Mouse (Mus musculus): ENCODE results near the gene Tbc1d21.

Gene Tbc1d21

DNA sequence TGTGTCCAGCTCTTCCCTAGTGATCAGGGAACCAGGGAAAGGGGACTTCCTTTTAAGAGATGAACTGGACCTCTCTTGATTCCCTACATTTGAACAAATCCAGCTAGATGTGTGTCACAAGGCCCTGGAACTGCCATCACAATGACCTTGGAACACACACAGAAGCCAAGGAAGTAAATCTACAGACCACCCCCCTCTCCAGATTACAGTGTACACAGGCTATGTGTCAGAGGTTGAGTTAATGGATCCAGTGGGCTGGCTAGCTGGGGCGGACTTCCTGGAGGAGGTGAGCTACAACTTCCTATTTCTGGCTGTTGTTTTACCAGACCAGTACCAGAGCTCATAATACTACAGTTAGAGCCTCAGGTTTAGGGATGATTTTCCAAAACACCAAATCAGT is at the start of gene Tbc1d21:
TSS of gene Tbc1d21 (minus strand) at position 101 of the 400 bp plus-strand sequence.
- no peak for DNase-seq (ENCODE audit: low read depth, low spot score)

DNA sequence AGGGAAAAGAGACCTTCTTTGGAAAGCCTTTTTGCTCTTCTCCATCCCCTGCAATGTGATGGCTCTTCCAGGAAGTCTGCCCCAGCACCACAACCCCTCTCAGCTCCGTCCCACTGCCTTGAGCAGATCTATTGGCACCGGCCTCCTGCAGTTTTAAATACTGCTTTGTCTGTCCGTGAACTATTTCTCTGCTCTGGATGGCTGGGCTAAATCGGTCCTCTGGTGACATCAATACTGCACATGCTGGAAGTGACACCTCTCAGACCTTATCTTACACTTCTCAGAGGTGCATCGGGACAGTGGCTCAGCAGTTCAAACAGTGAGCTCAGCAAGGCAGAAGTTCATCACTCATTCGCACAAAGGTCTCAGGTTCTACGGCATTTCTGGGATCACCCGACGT is 41.3 kb upstream of the Tbc1d21 start:
- no peak for DNase-seq (ENCODE audit: low read depth, low spot score)

DNA sequence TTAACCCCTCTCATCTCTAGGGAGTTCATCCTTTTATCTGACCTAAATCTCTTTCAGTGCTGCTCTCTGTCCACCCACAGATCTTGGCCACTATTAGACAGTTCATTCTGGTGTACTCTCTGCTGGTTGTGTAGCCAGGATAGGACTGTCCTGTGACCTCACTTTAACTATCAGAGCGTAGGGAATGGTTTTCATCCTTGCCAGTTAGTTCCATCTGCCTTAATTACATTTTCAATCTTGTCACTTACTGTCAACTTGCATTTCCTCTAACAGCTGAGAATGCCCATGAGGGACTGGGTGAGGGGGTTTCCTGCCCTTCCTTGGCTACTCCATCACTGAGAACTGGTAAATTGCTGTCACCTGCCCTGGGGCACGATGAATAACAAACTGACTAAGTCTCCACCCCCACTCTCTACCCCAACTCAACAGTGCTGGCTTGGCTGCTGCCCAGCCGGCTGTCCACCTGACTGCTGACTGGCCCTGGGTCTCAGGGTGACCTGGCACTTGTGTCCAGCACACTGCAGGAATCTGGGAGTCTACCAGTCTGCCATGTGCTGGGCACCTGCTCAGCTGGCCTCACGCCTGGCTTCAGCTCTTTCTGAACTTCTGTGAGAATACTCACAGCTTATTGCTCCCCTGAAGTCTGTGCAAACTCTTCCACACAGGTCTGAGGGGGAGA is 39.9 kb upstream of the Tbc1d21 start:
- DNase-seq (ENCODE audit: low read depth, low spot score), result no peak

DNA sequence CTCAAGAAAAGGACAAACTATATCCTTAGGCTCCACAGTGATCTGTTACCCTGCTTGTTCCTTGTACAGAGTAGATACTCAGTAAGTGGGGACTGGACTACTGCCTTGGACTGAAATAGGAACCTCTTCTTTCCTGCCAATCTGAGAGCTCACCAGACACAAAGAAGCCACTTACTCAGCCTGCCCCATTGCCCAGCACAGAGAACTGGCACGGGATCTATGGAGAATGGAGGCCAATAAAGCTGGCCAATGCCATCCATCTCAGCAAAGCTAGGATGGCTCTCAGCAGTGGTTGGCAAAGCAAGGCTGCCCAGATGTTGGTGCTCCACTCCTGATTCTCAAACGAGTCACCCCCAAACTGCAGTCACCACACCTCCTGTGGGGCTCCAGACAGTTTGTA is 39.0 kb upstream of the Tbc1d21 start:
- no peak for DNase-seq (ENCODE audit: low read depth, low spot score)

DNA sequence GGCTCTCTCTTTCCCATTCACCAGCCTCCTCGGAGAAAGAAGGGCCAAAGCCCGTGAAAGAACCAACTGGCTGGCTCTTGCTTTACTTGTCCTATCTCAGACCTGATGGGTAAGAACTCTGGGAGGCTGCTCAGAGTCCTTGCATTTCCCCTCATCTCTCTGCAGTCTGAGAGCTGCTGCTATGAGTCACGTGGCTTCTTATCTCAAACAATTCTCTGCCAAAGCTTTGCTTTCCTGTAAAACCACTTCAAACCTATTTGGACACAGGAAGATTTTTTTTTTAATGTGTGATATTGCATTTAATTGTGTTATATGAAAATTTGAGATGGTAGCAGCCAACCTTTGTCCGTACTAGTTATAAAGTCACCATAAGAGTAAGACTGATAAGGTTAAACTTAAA is 34.2 kb upstream of the Tbc1d21 start:
- DNase-seq (ENCODE audit: low read depth, low spot score), result no peak

DNA sequence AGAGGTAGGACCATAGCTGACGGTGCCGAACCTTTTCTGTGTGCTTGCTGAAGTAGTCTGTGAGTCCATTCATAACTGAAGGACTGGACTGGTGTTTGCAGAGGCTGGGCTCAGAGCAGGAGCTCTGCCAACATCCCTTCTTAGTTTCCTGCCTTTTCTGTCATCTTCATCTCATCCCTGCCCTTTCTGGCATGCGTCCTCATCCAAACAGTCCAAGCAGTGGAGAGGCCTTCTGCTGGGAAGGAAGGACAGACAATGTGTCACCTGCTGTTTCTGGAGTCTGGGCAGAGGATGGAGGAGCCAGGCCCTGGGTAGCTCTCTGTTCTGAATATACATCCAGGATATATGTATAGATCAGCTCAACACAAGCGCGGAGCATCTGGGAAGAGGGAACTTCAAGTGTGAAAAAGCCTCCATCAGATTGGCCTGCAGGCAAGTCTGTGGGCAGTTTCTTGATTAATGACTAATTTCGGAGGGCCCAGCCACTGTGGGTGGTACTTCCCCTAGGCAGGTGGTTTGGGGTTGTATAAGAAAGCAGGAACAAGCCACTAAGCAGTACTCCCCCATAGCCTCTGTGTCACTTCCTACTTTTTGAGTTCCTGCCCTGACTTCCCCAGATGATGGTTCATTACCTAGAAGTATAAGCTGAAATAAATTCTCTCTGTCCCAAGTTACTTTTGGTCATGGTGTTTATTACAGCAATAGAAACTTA is 31.3 kb upstream of the Tbc1d21 start:
- peak; percentile 67 for DNase-seq (ENCODE audit: low read depth, low spot score)

DNA sequence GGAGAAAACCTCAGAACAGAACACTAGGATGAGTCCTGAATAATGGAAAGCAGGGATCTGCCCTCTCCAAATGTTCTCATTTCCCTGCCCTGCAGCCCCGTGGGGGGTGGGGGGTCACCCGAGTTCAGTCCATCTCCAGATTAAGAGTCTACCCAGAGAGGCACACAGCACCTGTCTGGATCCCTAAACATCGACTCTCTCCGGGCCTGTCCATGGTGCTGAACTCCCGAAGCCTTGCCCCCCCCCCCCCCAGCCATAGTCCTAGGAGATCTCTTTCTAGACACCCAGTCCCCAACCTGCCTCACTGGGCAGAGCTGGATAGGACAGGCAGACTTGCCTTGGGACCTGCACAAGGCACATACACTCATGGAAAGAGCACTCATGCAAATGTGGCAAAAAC is 29.4 kb upstream of the Tbc1d21 start:
- DNase-seq (ENCODE audit: low read depth, low spot score), result peak; percentile 4

DNA sequence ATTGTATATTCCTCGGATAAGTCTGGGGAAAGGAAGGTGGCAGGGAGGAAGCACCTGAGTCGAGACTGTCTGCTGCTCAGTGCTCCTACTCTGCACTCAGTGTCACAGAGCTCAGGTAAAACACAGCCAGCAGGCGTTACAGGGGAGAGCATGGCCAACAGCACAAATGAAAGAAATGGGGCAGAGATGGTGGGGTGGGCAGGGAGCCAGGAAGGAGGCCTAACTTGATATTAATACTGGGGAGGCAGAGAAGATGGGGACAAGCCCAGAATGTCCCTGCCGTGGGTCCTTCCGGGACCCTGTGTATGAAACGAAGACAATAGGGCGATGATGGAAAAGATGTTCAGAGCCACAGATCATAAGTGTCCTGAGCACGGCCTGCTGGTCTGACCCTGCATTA is 24.4 kb upstream of the Tbc1d21 start:
- no peak for DNase-seq (ENCODE audit: low read depth, low spot score)

DNA sequence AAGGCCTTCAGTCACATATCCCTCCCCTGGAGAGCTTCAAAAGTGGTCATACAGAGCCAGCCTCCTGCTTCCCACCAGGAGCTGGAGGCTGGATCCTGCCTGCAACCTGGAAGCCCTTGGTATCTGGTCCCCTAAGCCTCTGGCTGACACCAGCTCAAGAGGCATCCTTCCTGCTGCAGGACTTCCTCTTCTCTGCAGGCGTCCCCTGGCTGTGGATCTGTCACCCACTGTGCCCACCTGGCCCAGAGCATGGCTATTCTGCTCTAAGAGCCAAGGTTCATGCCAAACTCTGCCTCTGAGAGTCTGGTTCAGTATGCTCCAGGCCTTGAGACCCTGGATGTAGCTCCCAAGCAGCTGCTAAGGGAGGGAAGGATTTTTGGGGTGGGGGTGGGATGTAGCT is 23.6 kb upstream of the Tbc1d21 start:
- no peak for DNase-seq (ENCODE audit: low read depth, low spot score)

DNA sequence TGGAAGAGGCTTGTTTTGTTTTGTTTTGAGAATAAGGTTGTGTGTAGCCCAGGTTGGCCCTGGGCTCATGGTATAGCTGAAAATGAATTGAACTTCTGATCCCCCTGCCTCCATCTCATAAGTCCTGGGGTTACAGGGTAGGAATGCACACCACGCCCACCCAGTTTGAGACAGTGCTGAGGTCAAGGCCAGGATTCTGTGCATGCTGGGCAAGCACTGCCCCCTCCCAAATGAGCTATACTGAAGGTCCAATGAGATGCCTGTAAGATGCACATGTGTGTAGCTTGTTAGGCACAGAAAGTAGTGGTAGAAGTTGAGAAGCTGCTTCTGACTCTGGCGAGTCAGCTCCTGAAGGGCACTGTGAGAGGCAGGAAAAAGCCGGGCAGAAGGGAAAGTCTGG is 18.1 kb upstream of the Tbc1d21 start:
- DNase-seq (ENCODE audit: low read depth, low spot score), result no peak

DNA sequence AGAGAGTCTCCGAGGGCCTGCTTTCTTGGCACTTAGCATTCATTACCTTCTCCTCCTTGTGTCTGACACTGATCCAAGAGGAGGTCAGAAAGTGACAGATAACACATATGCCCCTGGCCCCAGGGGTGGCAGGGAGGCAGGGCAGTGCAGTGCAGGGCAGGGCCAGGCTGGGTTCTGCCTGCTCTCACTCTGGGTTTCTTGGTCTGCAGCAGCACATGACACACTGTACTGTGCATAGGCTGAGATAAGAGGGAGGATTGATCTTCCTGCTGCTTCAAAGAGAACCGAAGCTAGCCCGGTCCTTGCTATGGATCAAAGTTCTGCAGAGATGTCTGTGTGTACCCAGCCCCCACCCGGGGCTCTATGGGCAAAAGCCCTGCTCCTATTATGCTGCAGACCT is 8.6 kb upstream of the Tbc1d21 start:
- DNase-seq (ENCODE audit: low read depth, low spot score), result no peak

DNA sequence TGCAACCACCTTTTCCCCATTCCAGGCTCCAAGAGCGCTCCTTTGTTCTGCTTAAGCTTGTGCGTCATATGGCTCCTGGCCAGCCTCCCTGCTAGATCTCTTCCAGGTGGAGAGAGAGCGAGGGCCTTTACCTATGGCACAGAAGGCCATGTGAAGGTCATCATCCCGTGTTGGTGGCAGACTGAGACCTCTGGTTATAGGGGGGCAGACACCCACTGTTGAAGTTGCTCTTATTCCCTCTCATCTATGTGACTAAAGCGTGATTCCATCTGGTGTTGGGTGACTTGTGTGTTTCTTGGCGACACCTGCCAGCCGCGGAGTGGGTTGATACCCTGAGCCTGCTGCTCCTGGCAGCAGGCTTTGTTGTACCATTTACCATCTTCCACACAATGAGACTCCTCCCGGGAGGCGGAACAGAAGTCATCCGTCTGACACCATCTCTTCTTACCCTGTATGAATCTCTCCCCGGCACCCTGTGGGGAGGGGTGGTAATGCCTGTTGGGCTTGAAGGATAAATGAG is 3.7 kb upstream of the Tbc1d21 start:
- DNase-seq (ENCODE audit: low read depth, low spot score), result no peak

DNA sequence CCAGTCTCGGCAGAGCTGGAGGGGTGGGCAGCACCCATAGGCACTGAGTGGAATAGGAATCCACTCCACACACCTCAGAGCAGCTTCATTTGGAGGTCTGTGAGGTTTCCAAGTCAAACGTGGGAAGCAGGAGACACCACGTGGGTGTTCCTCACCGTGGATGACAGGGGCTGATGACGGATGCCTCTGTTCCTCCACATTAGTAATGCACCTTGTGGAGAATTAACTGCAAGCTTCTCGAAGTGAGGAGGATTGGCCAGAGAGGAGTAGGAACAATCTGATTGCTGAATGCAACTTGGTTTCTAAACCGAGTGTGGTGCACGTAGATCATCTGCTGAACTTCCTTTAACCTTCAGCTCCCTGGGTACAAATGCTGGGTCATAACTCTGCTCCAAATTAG is 1.7 kb upstream of the Tbc1d21 start:
- no peak for DNase-seq (ENCODE audit: low read depth, low spot score)

DNA sequence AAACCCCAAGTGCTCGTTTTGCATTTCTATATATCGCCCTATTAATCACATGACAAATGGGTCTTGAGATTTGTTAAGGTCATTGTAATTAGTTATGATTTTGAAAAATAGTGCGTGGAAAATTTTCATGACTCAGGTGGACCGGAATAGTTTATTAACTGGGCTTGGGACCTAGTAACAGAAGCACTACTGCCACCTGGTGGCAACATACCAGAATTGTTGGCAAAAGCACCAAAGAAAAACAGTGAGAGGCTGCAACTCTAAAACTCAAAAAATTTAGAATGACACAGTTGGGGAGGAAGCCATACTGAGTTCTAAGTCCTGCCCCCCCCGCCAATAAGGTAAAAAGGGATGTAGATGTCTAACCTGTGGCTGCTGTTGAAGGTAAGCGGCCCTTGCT is 611 bp downstream of the Tbc1d21 start:
- peak; percentile 43 for DNase-seq (ENCODE audit: low read depth, low spot score)

DNA sequence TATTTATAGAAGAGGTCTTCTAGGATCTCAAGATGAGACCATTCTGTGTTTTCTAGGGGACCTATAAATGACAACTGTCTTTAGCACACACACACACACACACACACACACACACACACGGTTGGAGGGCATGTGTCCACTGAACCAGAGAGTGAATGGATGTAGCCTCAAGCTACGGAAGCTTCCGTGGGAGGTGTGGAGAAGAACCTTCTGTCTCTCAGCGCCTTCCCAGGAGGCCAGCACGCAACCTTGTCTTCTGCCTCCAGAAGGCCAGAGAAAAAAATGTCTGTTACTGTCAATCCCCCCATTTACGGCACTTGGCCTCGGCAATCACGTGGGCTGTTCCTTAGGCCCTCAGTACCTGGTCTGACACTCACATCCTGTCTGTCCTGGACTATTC is 5.9 kb downstream of the Tbc1d21 start:
- DNase-seq (ENCODE audit: low read depth, low spot score), result no peak

DNA sequence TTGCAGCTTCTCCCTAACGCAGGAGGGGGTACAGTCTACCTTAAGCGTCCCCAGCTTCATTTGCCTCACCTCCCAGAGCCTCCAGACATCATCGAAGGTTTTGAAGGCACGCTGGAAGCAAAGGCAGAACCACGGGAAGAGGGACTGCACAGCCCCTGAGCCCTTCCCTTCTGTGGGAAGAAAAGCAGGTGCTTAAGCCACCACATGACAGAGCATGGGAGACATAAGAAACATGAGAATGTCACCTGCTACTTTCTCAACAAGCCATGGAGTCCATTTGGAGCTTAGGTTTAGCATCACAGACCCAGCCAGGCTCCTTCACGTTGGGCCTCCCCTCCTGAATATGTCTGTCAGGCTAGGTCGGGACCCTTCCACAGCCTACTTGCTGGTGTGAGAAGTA is 8.3 kb downstream of the Tbc1d21 start:
- DNase-seq (ENCODE audit: low read depth, low spot score), result no peak

DNA sequence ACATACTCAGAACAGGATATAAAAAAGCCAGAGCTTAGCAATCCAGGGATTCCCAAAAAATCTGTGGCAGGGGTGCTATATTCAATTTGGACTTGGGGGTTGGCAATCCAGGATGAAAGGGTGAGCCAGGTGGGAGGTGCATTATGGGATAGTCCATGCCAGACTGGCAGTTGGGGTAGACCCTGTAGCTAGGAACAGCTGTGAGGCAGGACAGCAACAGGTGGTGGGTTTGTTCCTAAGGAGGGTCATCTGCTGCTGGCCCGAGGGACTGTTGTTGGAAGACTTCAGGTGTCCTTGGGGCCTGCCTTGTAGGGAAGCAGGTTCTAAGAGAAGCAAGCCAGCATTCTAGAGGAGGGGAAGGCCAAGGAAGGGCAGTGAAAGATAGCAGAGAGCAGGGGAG is 8.9 kb downstream of the Tbc1d21 start:
- no peak for DNase-seq (ENCODE audit: low read depth, low spot score)

DNA sequence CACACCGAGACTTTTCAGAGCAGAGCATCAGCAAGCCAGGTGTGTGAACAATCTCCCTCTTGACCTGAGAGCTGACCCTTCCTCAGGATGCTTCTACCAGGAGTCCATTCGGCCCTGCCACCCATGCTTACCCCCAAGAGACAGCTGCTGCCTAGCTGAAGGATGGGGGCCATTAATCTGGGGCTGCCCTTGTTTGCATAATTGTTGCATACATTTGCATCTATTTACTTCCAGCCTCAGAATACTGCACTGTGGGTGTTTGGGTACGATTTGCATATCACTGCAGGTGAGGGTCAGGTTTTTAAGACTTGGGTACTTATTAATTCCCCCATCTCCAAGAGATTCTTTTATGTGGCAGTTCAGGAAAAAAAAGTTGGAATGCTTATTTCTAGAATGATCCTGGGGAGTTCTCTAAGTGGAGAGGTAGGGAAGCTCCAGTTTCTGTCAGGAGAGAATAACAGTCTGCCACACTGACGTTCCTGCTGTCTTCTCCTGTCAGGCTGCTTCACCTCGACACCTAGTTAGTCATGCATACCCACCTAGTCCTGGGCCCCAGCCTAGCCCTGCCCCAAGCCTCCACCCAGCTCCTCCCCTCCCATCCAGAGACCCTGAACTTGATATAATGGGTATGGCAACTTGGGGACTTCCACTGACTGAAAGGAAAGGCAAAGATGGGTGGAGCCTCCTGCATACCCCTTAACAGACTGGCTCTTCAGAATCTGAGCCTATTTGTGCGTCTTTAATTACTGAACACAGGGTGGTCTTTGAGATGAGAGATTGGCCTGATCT is 14.8 kb downstream of the Tbc1d21 start:
- peak; percentile 5 for DNase-seq (ENCODE audit: low read depth, low spot score)

DNA sequence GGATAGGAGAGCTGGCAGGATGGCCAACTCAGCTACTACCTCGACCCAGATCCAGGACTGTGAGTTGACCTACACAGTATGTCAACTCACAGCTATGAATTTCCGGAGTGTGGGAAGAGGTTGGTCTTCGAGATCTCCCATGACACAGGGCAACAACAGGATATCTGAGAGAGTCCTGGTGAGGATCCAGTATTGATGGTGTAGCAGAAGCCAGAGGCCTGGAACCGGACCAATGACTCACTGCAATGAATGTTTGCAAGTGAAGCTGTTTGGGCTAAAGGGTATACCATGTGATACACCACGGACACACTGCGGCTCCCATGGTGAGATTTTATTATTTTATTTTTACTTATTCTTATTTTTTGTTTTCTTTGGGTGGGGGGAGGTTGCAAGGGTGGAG is 15.6 kb downstream of the Tbc1d21 start:
- no peak for DNase-seq (ENCODE audit: low read depth, low spot score)

DNA sequence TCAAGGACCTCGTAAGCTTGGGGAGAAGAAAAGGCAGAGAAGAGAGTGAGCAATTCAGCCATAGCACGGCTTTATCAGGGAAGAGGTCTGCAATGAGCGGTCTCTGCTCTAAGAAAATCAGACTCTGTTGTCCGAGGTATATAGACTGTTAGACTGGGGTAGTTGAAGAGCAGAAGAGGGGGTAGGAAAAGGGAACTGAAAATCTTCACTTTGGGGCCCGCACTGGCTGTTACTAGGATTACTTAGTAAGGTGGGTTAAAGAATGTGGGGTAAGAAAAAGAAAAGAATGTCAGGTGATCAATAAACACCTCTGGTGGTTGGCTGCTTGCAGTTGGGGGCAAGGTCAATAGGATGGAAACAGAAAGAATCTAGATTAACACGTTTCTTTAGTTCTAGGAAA is 17.0 kb downstream of the Tbc1d21 start:
- peak; percentile 30 for DNase-seq (ENCODE audit: low read depth, low spot score)

DNA sequence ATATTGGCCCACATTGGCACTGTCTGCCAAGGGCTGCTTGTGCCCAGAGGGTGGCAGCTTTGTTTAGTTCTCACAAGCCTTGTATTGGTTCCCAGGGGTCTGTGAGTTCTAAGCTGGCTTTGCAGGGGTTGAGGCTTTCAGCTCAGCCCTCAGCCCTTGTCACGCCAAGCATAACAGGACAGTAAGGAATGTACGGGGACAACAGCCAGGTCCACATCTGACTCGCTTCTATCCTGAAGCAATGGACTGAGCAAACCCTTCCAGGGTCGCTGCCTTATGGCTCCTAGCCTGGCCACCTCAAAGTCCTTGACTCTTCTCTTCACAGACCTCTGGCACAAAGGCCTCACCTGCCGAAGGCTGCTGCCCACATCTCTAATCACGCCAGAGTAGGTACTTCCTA is 22.5 kb downstream of the Tbc1d21 start:
- DNase-seq (ENCODE audit: low read depth, low spot score), result no peak

DNA sequence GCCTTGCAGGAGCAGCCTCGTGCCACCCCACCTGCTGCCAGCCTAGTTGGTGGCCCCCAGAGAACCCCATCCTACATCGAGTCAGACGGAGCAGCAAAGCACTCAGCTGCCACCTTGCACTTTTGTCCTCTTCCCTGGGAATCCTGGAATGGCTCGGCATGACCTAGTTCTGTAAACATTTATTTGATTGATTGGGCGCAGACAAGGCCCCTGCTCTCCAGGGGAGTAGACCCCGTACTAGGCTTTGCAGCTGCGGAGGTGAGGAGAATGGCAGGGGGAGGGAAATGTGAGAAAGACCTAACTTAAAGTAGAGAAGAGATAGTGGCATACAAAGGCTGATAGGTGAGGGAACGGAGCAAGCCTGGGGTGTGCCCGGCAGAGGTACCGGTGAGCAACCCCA is 23.8 kb downstream of the Tbc1d21 start:
- no peak for DNase-seq (ENCODE audit: low read depth, low spot score)

DNA sequence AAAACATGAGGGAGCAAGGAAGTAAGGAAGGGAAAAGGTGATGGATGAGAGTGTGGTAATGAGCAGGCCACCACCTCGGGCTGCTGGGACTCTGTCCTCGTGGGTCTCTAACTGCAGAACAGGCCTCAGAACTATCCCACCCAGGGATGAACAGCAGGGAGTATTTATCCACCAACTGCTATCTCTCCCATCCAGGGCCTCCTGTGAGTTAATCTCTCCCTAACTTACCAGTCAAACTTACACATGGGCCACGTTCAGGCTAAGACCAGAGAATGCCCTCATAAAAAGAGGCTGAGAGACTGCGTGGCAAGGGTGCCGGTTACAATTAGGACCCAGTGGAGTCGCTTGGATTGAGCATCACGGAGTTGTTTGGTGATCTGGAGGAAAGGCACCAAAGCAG is 24.3 kb downstream of the Tbc1d21 start:
- no peak for DNase-seq (ENCODE audit: low read depth, low spot score)

Measured in A20 (cell line).